Mouse (Mus musculus) cortical plate, adult 2 months (tissue): ENCODE measurements around the gene Tstd2. TPM values are rescaled to one million over a fixed set of nuclear protein-coding genes. Genes with fewer than 3 reads are reported as not detected.

Source experiments
- H3K27ac ChIP-seq: fragments of 200-500 bp; 2 replicates; pipeline ENCODE4 v1.5.1; 2012; ENCODE audit warnings: low read length, control low read depth, inconsistent platforms; ENCODE audit not compliant: insufficient read depth
- H3K4me1 ChIP-seq: fragments of 200-500 bp; 2 replicates; pipeline ENCODE4 v1.6.1; 2011; ENCODE audit warnings: low read length; ENCODE audit not compliant: control insufficient read depth, insufficient read depth
- H3K4me3 ChIP-seq: fragments of 200-500 bp; 2 replicates; pipeline ENCODE4 v1.5.1; 2011; ENCODE audit warnings: mild to moderate bottlenecking, low read length, control low read depth; ENCODE audit not compliant: insufficient read depth
- CTCF ChIP-seq: fragments of 200-500 bp; IDR thresholded peaks from 2 replicates; pipeline ENCODE4 v1.5.1; 2011; ENCODE audit warnings: mild to moderate bottlenecking, control low read depth, low read length; ENCODE audit not compliant: insufficient read depth; ENCODE audit errors: extremely low read depth
- POLR2A ChIP-seq: fragments of 200-500 bp; IDR thresholded peaks from 2 replicates; pipeline ENCODE4 v1.6.1; 2011; ENCODE audit warnings: mild to moderate bottlenecking, low read length, control low read depth; ENCODE audit not compliant: insufficient read depth; ENCODE audit errors: extremely low read depth
- polyA plus RNA-seq: library from polyadenylated mRNA; depleted of rRNA; stranded (reverse); fragments of >200 nt; gene quantifications from 2 replicates; pipeline ENCODE4 v1.2.3, GENCODE M21; 2012

The Tstd2 gene
- polyA plus RNA-seq, 1 experiment: 14.7 TPM

DNA sequence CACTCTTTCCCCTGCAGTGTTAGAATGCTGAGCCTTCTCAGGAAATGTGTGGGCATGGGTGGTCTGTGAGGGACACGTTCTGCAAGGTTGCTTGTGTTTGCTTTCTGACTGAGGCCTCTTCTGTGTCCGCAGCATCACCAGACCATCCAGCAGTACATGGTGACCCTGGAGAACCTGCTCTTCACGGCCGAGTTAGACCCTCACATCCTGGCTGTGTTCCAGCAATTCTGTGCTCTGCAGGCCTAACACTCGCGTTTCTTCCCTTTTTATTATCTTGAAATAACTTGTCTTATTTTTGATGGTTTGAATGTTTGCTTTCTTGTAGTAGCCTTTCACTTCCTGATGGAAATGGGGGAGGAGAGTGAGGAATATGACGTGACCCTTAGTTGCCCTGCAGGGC, 33.3 kb upstream of the Tstd2 start:
- Histone ChIP-seq H3K4me3 (no peak overlapping the region), H3K27ac (no peak overlapping the region), H3K4me1 (no peaks in the 10 kb centered on the region)
- TF ChIP-seq CTCF: no peak
- TF ChIP-seq POLR2A: no peak

DNA sequence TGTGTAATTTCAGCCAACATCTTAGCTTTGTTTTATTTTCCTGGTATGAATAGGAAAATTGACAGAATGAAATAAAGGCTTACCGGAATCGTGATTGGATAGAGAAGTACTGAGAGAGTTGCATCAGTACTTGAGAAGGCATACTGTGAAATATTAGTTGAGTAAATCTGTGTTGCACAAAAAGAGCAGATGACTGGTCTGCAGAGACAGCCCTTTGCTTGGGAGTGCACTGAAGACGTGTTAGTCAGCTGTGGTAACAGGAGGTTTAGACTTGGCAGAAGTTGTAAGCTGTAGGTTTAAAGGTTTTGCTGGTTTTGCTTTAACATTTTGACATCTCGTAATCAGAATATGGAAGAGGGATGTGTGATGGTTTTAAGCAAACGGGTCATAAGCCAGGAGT, 27.3 kb upstream of the Tstd2 start:
- no peaks in the 10 kb centered on the region for H3K4me1 ChIP-seq
- no peak overlapping the region for H3K27ac ChIP-seq
- no peak overlapping the region for H3K4me3 ChIP-seq
- no peak for TF ChIP-seq POLR2A
- no peak for TF ChIP-seq CTCF

DNA sequence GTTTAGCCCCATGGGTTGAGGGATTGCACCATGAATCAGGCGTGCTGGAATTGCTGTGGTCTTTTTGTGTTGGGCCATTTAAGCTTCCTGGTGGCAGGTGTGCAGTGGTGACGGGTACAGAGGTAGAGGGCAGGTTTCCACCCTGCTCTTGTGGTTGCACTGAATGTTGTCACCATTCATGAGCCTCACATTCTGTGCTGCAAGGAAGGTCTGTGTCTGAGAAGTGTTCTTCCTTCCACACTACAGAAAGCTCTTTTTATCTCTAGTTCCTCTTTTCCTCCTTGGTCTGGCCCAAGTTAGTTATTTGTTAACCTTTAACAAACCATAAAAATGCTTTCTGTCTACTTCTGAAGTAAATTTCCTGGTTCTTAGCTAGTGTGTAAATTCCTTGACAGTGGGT, 25.5 kb upstream of the Tstd2 start:
- H3K4me3 ChIP-seq: no peak overlapping the region
- H3K4me1 ChIP-seq: no peaks in the 10 kb centered on the region
- TF ChIP-seq POLR2A: no peak
- TF ChIP-seq CTCF: no peak
- H3K27ac ChIP-seq: no peak overlapping the region

DNA sequence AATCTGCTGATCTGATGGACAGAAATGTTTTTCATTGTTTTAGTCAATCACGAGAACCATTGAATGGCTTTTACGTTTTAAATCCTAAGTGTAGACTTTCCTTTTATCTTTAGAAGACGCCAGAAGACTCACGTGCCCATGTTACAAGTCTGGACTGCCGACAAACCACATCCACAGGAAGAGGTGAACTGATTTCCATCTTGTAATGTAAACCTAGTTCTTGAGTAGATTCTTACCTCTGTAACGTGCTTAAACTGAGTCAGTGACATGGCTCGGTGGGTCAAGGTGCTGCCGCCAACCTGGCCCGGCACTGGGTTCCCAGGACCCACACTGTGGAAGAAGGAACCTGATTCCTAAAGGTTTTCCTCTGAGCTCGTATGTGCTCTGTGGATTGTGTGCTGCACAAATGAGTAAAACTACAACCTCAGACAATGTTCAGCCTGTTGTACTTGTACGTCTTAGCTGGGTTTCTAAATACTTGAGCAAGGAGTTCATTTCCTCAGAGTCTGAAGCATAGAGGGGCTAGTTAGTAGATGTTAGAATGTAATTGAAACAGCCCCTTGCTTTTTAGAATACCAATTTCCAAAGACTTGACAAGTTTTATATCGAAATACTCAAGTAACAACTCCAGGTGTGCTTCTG, 13.5 kb upstream of the Tstd2 start:
- Histone ChIP-seq H3K27ac (no peak overlapping the region), H3K4me3 (no peak overlapping the region), H3K4me1 (no peaks in the 10 kb centered on the region)
- TF ChIP-seq CTCF (no peak), POLR2A (no peak)

DNA sequence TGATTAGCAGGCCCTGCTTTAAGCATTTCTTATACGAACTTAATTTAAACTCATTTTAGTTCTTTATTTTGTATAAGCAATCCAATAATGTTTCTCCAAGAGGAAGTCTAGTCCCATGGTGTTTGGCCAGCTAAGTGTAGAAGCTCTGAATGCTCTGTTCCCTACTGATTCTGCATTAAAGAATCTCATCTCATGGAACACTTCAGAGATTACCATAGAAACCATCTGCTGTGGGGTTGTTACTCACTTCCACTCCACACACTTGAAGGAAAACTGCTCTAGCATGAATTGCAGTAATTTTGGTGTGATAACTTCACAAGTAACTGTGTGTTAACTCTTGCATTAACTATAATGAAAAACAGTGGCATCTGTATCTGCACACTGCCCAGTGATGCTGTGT, 8.4 kb upstream of the Tstd2 start:
- Histone ChIP-seq H3K4me3 (no peak overlapping the region), H3K27ac (peak overlapping the region; percentile 37; the same call in 1 of the 2 replicates), H3K4me1 (peaks cover 4% of the 10 kb centered on the region; the same call in 1 of the 2 replicates)
- no peak for TF ChIP-seq POLR2A
- no peak for TF ChIP-seq CTCF

DNA sequence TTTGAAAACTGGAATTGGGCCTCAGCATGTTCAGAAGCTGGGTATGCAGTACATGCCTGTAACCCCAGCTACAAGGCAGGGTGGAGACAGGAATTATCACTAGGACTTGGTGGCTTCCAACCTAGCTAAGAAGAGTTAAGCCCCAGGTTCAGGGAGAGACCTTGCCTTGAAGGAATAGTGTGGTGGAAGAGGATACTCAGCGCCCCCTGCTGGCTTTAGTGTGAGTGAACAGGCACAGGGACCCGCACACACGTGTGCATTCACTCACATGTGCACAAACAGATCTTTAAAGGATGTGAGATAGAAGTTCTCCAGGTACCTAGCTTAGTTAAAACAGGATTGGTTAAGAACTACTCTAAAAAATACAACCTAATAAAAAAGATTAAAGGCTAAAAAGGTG, 5.8 kb upstream of the Tstd2 start:
- Histone ChIP-seq H3K4me3 (no peak overlapping the region), H3K27ac (no peak overlapping the region), H3K4me1 (peaks cover 10% of the 10 kb centered on the region)
- TF ChIP-seq POLR2A (no peak), CTCF (no peak; the same call in 1 of the 2 replicates)

DNA sequence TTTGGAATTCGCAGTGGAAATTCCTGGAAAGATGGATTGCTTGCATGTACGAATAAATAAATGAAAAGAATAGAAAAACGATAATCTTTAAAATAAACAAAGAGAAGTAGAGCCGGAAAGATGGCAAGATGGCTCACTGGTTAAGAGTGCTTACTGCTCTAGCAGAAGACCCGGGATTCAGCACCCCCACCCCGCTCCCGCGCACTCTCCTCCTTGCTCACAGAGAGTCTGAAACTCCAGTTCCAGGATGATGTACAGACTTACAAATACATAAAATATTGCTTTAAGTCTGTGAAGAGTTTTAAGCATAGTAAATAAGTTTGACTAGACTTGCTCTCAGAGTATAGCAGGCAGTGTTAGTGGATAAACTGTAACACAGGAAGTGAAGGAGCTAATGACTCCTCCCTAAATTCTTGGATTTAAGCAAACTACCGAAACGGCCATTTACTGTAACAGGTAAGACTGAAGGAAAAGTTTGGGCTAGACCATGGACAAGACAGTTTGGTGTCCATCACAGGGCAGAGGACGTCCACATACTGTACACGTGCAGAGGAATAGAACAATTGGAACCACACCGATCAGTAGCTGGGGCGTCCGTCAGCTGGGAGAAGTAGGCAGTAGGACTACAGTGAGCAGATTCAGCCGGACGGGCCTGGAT, 736 bp downstream of the Tstd2 start:
- TF ChIP-seq POLR2A (no peak), CTCF (no peak)
- H3K27ac ChIP-seq: 0 out of 2 replicates have a peak overlapping the region, but pooled peaks have one; percentile 94
- peaks cover 6% of the 10 kb centered on the region for H3K4me1 ChIP-seq
- H3K4me3 ChIP-seq: peak overlapping the region; percentile 83

DNA sequence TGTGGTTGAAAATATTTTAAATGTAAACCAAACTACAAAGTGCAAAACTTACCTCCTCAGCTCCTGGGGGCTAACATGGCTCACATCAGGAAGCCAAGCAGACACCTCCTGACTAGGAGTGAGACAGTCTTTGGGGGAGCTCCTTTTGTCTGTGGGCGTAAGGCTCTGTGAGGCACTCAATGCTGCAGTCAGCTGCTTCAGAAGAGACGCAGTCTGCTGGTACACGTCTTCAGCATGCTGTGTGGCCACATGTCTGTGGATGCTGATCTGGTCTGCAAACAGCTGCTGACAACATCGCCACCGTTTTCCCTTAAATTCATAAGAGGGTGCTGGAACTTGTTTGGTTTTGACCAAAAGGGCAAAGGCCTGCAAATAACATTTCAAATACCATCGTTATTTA, 6.7 kb downstream of the Tstd2 start:
- no peak overlapping the region for H3K4me3 ChIP-seq
- H3K4me1 ChIP-seq: peaks cover 1% of the 10 kb centered on the region; the same call in 1 of the 2 replicates
- no peak for TF ChIP-seq POLR2A
- no peak for TF ChIP-seq CTCF
- H3K27ac ChIP-seq: no peak overlapping the region

DNA sequence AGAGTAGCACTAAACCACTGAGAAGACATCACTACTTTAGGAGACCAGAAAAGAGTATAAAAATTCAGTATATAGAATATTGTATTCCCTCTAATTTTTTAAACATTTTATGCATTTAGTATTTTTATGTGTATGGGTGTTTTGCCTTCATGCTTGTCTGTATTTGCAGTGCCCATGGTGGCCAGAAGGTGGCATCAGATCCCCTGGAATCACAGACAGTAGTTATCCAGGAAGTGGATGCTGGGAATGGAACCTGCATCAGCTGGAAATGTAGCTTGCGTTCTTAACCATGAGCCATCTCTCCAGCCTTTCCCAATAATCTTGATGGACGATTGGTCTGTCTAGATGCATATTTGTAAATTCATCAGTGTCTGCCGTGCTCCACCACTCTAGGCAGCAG, 8.3 kb downstream of the Tstd2 start:
- Histone ChIP-seq H3K4me3 (no peak overlapping the region), H3K4me1 (peaks cover 1% of the 10 kb centered on the region; the same call in 1 of the 2 replicates), H3K27ac (no peak overlapping the region)
- no peak for TF ChIP-seq POLR2A
- peak; percentile 66 for TF ChIP-seq CTCF
